Mouse (Mus musculus) stomach, postnatal 0 days (tissue): Measurements from ENCODE around the gene Trim28.

ENCODE experiments used
- CTCF ChIP-seq: IDR thresholded peaks from 2 replicates; pipeline ENCODE4 v1.5.1; 2016; ENCODE audit warnings: antibody characterized with exemption, low read depth, mild to moderate bottlenecking, moderate library complexity
- EP300 ChIP-seq: optimal IDR thresholded peaks from 2 replicates; pipeline ENCODE3; 2016; ENCODE audit warnings: antibody characterized with exemption

DNA sequence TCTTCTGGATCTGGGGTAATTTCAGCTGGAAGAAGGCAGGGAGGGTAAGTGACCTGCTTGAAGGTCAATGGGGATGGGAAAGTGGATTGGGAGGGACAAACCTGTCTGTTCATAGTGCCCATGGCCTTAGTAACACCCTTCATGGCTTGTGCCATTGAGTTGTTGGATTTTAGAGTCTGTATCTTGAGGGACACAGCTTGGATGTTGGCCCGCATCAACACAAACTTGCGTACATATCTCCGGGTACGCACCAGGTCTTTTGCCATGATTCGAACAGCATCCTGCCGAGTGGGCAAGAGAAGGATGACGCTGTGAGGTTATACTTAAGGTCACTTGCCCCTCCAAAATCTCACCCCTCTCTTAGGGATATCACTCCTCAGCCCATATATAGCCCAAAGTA is 33.6 kb downstream of the Trim28 start:
- TF ChIP-seq EP300, result no peak
- TF ChIP-seq CTCF, result no peak
